Mouse (Mus musculus) neural tube, embryonic 11.5 days (tissue): ENCODE data around the gene Egr2. TPM values are rescaled to one million over a fixed set of nuclear protein-coding genes. Genes with fewer than 3 reads are reported as not detected.

Source experiments
- ATAC-seq: fragments of 200-750 bp; cut with Nextera tagmentation; 2 replicates; pipeline ENCODE4 v1.8.0; 2017; ENCODE audit warnings: moderate number of reproducible peaks, mild to moderate bottlenecking, moderate TSS enrichment, moderate library complexity; ENCODE audit not compliant: insufficient read depth, low FRiP score, low TSS enrichment
- DNase-seq: peaks from one replicate; pipeline ENCODE4 v3.0.0-alpha.2; 2015; ENCODE audit warnings: low spot score
- H3K27ac ChIP-seq: fragments of 300-500 bp; sonication (generic); 2 replicates; pipeline ENCODE4 v1.5.1; 2014; ENCODE audit warnings: low read depth, mild to moderate bottlenecking, low read length
- H3K27me3 ChIP-seq: fragments of 300-500 bp; sonication (generic); 2 replicates; pipeline ENCODE4 v1.6.1; 2014; ENCODE audit warnings: mild to moderate bottlenecking, low read length, mixed read lengths; ENCODE audit not compliant: control insufficient read depth, insufficient read depth
- H3K36me3 ChIP-seq: fragments of 300-500 bp; sonication (generic); 2 replicates; pipeline ENCODE4 v1.6.1; 2014; ENCODE audit warnings: mild to moderate bottlenecking, low read length, moderate library complexity, mixed read lengths; ENCODE audit not compliant: control insufficient read depth, insufficient read depth
- H3K4me1 ChIP-seq: fragments of 300-500 bp; sonication (generic); 2 replicates; pipeline ENCODE4 v1.6.1; 2014; ENCODE audit warnings: low read length, mixed read lengths; ENCODE audit not compliant: control insufficient read depth, insufficient read depth
- H3K4me2 ChIP-seq: fragments of 300-500 bp; sonication (generic); 2 replicates; pipeline ENCODE4 v1.6.1; 2014; ENCODE audit warnings: low read depth, mild to moderate bottlenecking, moderate library complexity
- H3K4me3 ChIP-seq: fragments of 300-500 bp; sonication (generic); 2 replicates; pipeline ENCODE4 v1.5.1; 2014; ENCODE audit warnings: low read depth, low read length
- H3K9ac ChIP-seq: fragments of 300-500 bp; sonication (generic); 2 replicates; pipeline ENCODE4 v1.6.1; 2014; ENCODE audit warnings: mild to moderate bottlenecking, low read length
- H3K9me3 ChIP-seq: fragments of 300-500 bp; sonication (generic); 2 replicates; pipeline ENCODE4 v1.6.1; 2016; ENCODE audit warnings: low read length; ENCODE audit not compliant: control insufficient read depth
- WGBS: fragments of 180-500 bp; shearing (Covaris S2); extraction: QIAGEN DNeasy Blood & Tissue Kit; methylation state at CpG from one replicate; pipeline ENCODE4 v1.1.7; 2014; 5-methylcytosine and 5-hydroxymethylcytosine counted together
- polyA plus RNA-seq: library from polyadenylated mRNA; unstranded; fragments of >200 nt; fragmentation: Nextera tagmentation; extraction: Ambion mirVana; gene quantifications from 2 replicates; pipeline ENCODE4 v1.2.1, GENCODE M21; 2014

Egr2 gene
- polyA plus RNA-seq, 1 experiment from 2014 or later = 0.76 TPM

DNA sequence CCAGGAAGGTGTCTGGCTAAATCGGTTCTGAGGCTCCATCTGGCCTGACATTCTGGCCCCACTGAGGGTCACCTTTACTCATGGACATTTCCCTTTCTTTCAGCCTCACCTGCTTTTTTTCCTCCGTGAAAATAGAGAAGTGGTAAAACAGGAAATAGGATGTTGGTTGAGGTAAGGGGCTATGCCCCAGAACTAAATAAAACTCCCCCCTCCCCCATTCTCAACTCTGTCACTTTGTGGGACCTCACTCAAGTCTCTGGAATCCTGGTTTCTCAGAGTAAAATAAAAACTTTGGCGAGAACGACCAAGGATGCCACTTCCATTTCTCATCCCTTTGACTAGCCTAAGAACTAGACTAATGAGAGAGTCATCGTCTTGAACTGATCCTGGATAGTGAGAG is 31.2 kb upstream of the Egr2 start:
- DNase-seq (no peak), ATAC-seq (no peak)
- Histone ChIP-seq H3K4me3 (no peak overlapping the region), H3K9me3 (no peaks in the 10 kb centered on the region), H3K27me3 (no peaks in the 10 kb centered on the region), H3K36me3 (no peaks in the 10 kb centered on the region), H3K4me1 (no peaks in the 10 kb centered on the region), H3K27ac (no peak overlapping the region), H3K9ac (no peak overlapping the region), H3K4me2 (no peak overlapping the region)
- 77% methylated on average over 5 of the region's 5 CpGs for WGBS

DNA sequence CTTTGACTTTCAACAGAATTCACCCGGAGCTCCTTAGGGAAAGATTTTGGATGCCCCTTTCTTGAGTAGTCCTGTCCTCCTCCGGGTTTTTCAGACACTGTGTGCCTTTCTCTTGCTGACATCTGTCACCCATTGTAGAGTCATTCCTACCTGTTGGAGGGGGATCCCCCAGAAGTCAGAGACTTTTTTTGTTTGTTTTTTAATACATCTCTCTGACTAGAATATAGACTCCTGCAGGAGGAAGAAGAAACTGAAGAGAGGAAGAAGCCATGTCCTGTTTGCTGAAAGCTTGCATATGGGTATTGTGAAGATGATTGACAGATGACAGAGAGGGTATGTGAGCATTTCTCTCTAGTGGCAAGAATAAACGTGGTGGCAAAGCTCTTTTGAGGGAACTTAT is 30.0 kb upstream of the Egr2 start:
- DNase-seq (no peak), ATAC-seq (no peak)
- H3K9ac ChIP-seq = no peak overlapping the region
- WGBS = 69% methylated on average over 3 of the region's 3 CpGs
- no peak overlapping the region for H3K4me3 ChIP-seq
- no peaks in the 10 kb centered on the region for H3K4me1 ChIP-seq
- H3K4me2 ChIP-seq = no peak overlapping the region
- H3K36me3 ChIP-seq = no peaks in the 10 kb centered on the region
- no peaks in the 10 kb centered on the region for H3K9me3 ChIP-seq
- H3K27me3 ChIP-seq = no peaks in the 10 kb centered on the region
- no peak overlapping the region for H3K27ac ChIP-seq

DNA sequence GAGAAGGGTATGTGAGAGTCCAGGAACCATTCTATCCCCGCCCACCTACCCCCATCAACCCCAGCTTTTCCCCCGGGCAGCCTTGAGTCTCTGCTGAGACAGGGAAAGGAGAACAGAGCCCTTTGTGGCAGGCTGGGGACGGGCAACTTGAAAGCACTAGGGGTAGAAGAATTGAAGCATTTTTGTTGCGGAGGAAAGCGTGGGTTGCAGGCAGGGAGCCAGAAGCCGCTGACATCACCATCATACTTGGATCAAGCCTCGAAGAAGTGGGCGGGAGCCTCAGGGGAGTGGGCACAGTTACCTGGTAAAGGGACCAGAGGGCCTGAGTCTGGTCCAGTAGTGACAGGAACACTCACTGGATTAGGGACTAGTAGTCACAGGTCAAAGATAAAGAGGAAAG is 23.1 kb upstream of the Egr2 start:
- 79% methylated on average over 8 of the region's 8 CpGs for WGBS
- H3K4me2 ChIP-seq = no peak overlapping the region
- H3K9me3 ChIP-seq = no peaks in the 10 kb centered on the region
- no peak overlapping the region for H3K4me3 ChIP-seq
- no peak overlapping the region for H3K27ac ChIP-seq
- H3K4me1 ChIP-seq = no peaks in the 10 kb centered on the region
- ATAC-seq (no peak), DNase-seq (no peak)
- H3K9ac ChIP-seq = no peak overlapping the region
- H3K36me3 ChIP-seq = no peaks in the 10 kb centered on the region
- no peaks in the 10 kb centered on the region for H3K27me3 ChIP-seq

DNA sequence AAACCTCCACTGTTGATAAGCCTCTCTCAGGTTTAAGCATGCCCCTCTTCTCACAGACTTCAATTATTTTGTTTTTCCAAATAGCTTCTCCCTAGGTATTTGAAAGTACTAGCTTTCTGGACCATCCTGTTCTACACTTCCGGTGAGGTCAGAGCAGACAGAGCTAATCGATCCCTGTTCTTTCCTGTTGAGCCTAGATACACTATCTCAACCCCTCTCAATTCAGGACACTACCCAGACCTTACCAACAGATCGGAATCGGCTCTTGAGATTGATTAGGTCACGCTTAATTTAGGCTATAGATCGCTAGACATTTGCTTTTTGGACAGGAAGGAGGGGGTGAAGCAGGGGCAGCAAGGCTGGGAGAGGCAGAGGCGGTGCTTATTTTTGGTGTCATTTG is 22.4 kb upstream of the Egr2 start:
- ATAC-seq = no peak
- Histone ChIP-seq H3K27me3 (no peaks in the 10 kb centered on the region), H3K4me3 (no peak overlapping the region), H3K9me3 (no peaks in the 10 kb centered on the region), H3K9ac (no peak overlapping the region), H3K4me1 (no peaks in the 10 kb centered on the region), H3K4me2 (no peak overlapping the region), H3K27ac (no peak overlapping the region), H3K36me3 (no peaks in the 10 kb centered on the region)
- WGBS = 48% methylated on average over 7 of the region's 7 CpGs
- DNase-seq = no peak

DNA sequence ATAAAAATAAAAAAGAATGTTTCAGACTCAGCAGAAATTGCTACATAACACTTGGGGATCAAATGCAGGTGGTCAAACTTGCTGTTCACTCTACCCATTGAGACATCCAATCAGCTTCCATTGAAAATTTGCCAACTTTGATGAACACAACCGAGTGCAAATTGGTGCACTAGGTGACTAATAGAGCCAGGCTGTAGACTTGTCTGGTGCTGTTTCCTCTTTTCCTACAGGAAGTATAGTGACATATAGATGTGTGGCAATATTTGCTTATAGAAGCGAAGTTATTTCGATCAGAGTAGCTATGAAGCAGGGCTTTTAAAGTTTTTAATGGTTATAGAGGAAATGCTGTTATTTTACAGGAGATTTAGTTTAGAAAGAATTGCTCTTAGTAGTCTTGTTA is 16.5 kb upstream of the Egr2 start:
- 90% methylated on average over 3 of the region's 3 CpGs for WGBS
- no peak overlapping the region for H3K27ac ChIP-seq
- no peak for DNase-seq

DNA sequence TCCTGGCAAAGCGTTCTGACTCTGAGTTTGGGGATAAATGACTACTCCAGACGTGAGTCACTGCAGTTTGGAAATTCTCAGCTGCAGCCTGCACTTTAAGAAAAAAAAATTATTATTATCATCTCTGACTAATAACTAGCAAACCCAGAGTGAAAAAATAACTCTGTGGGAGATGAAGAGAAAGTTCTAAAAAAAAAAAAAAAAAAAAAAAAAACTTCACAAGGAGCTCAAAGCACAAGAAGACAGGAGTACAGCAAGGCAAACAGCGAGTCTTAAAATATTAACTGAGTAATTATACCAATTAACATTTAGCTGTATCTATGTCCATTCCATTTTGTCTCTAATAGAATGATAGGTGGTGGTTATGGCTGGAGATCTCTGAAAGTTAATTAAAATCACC is 11.1 kb upstream of the Egr2 start:
- no peak overlapping the region for H3K9ac ChIP-seq
- WGBS = 90% methylated on average over 3 of the region's 3 CpGs
- H3K27me3 ChIP-seq = no peaks in the 10 kb centered on the region
- no peak overlapping the region for H3K4me3 ChIP-seq
- no peak for DNase-seq
- H3K27ac ChIP-seq = no peak overlapping the region
- no peak for ATAC-seq
- H3K36me3 ChIP-seq = no peaks in the 10 kb centered on the region
- no peaks in the 10 kb centered on the region for H3K9me3 ChIP-seq
- no peak overlapping the region for H3K4me2 ChIP-seq
- no peaks in the 10 kb centered on the region for H3K4me1 ChIP-seq

More for the DNA sequence above, 16.5 kb upstream of the Egr2 start:
- Histone ChIP-seq H3K9ac (no peak overlapping the region), H3K9me3 (no peaks in the 10 kb centered on the region), H3K27me3 (no peaks in the 10 kb centered on the region), H3K4me1 (no peaks in the 10 kb centered on the region), H3K36me3 (no peaks in the 10 kb centered on the region), H3K4me2 (no peak overlapping the region), H3K4me3 (no peak overlapping the region)
- ATAC-seq = no peak

- H3K27ac ChIP-seq = no peak overlapping the region
- ATAC-seq = no peak
- no peaks in the 10 kb centered on the region for H3K36me3 ChIP-seq
- H3K4me1 ChIP-seq = no peaks in the 10 kb centered on the region
- 79% methylated on average over 7 of the region's 7 CpGs for WGBS
- no peaks in the 10 kb centered on the region for H3K9me3 ChIP-seq
- H3K4me2 ChIP-seq = no peak overlapping the region
- H3K27me3 ChIP-seq = no peaks in the 10 kb centered on the region
- H3K4me3 ChIP-seq = no peak overlapping the region
- no peak overlapping the region for H3K9ac ChIP-seq
- no peak for DNase-seq
Measured at GRCm38 (mm10) chr10:67524694-67525093, 10.6 kb upstream of the Egr2 start.

DNA sequence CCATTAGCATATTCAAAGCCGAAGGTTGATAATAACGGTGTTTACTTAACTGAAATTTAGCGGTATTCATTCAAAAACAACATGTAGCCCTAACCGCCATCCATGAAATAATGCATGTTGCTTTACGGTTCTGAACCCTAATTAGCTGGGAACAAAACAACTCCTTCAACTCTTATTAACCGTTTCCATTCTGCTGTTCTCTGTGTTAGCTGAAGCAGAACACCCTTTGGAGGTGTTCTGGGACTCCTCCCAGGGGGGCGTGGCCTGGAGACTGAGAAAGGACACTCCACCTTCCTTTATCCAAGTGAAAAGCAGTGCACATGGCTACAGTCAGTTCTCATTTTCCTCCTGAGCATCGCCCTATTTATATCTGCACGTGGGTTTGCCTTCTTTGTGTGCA is 8.8 kb upstream of the Egr2 start:
- H3K36me3 ChIP-seq = no peaks in the 10 kb centered on the region
- H3K9me3 ChIP-seq = no peaks in the 10 kb centered on the region
- H3K4me3 ChIP-seq = no peak overlapping the region
- no peak overlapping the region for H3K9ac ChIP-seq
- no peak overlapping the region for H3K4me2 ChIP-seq
- DNase-seq (no peak), ATAC-seq (no peak)
- H3K27me3 ChIP-seq = no peaks in the 10 kb centered on the region
- no peaks in the 10 kb centered on the region for H3K4me1 ChIP-seq
- 74% methylated on average over 9 of the region's 9 CpGs for WGBS
- no peak overlapping the region for H3K27ac ChIP-seq

DNA sequence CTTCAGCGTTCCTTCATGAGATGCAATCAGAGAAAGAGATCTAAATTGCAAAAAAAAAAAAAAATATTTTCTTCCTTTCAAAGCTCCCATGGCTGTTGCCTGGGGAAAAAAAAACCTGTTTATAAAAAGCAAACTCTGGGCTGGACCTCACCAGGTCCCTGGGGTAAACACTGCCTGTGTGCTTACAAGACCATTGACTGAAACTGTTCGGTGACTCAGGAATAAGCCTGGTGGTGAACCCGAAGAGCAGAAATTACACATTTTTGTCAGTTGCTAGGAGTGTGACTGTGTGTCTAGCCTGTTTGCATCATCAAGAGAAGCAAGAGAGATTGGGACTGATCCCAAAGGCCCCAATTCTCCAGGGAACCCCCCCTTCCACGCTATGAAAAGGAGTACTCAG is 5.5 kb upstream of the Egr2 start:
- DNase-seq (no peak), ATAC-seq (no peak)
- 80% methylated on average over 4 of the region's 4 CpGs for WGBS
- Histone ChIP-seq H3K36me3 (no peaks in the 10 kb centered on the region), H3K4me2 (no peak overlapping the region), H3K4me3 (no peak overlapping the region), H3K4me1 (no peaks in the 10 kb centered on the region), H3K27ac (no peak overlapping the region), H3K27me3 (peaks cover 16% of the 10 kb centered on the region), H3K9me3 (no peaks in the 10 kb centered on the region), H3K9ac (no peak overlapping the region)
